Mouse (Mus musculus) spleen, adult 2 months (tissue): ENCODE measurements around the gene Miox.

Source experiments
- CTCF ChIP-seq: fragments of 200-500 bp; IDR thresholded peaks from 2 replicates; pipeline ENCODE4 v1.5.1; 2011; ENCODE audit warnings: mild to moderate bottlenecking, inconsistent platforms; ENCODE audit not compliant: insufficient read depth, insufficient read length, insufficient replicate concordance; ENCODE audit errors: extremely low read depth
- POLR2A ChIP-seq: fragments of 200-500 bp; IDR thresholded peaks from 2 replicates; pipeline ENCODE4 v1.6.1; 2011; ENCODE audit warnings: low read depth, low read length, inconsistent platforms

- TF ChIP-seq POLR2A (no peak), CTCF (no peak)
Observed at GRCm38 (mm10) chr15:89323656-89324055, 10.5 kb upstream of the Miox start.
